Mouse (Mus musculus) midbrain, embryonic 11.5 days (tissue): ENCODE results near the gene Pdik1l. TPM values are rescaled to one million over a fixed set of nuclear protein-coding genes. Genes with fewer than 3 reads are reported as not detected.

Experiments
- ATAC-seq: fragments of 200-750 bp; cut with Nextera tagmentation; 2 replicates; pipeline ENCODE4 v1.8.0; 2017; ENCODE audit warnings: moderate TSS enrichment, moderate library complexity; ENCODE audit not compliant: low FRiP score
- DNase-seq: peaks from one replicate; pipeline ENCODE4 v3.0.0; 2015; ENCODE audit warnings: low spot score; ENCODE audit errors: missing footprints
- H3K27ac ChIP-seq: fragments of 300-500 bp; sonication (generic); 2 replicates; pipeline ENCODE4 v1.5.1; 2014; ENCODE audit warnings: low read depth, low read length
- H3K27me3 ChIP-seq: fragments of 300-500 bp; sonication (generic); 2 replicates; pipeline ENCODE4 v1.6.1; 2014; ENCODE audit warnings: mild to moderate bottlenecking, low read length, moderate library complexity, mixed read lengths; ENCODE audit not compliant: control insufficient read depth, insufficient read depth
- H3K36me3 ChIP-seq: fragments of 300-500 bp; sonication (generic); 2 replicates; pipeline ENCODE4 v1.6.1; 2014; ENCODE audit warnings: mild to moderate bottlenecking, low read length, moderate library complexity, mixed read lengths; ENCODE audit not compliant: control insufficient read depth, insufficient read depth
- H3K4me1 ChIP-seq: fragments of 300-500 bp; sonication (generic); 2 replicates; pipeline ENCODE4 v1.6.1; 2014; ENCODE audit warnings: low read length; ENCODE audit not compliant: control insufficient read depth, insufficient read depth
- H3K4me2 ChIP-seq: fragments of 300-500 bp; sonication (generic); 2 replicates; pipeline ENCODE4 v1.6.1; 2014; ENCODE audit warnings: mild to moderate bottlenecking, moderate library complexity
- H3K4me3 ChIP-seq: fragments of 300-500 bp; sonication (generic); 2 replicates; pipeline ENCODE4 v1.5.1; 2014; ENCODE audit warnings: low read depth, low read length
- H3K9ac ChIP-seq: fragments of 300-500 bp; sonication (generic); 2 replicates; pipeline ENCODE4 v1.6.1; 2014; ENCODE audit warnings: low read length
- H3K9me3 ChIP-seq: fragments of 300-500 bp; sonication (generic); 2 replicates; pipeline ENCODE4 v1.6.1; 2016; ENCODE audit warnings: low read length; ENCODE audit not compliant: control insufficient read depth
- WGBS: fragments of 180-500 bp; shearing (Covaris S2); extraction: QIAGEN DNeasy Blood & Tissue Kit; methylation state at CpG from one replicate; pipeline ENCODE4 v1.1.7; 2014; 5-methylcytosine and 5-hydroxymethylcytosine counted together
- polyA plus RNA-seq: library from polyadenylated mRNA; unstranded; fragments of >200 nt; fragmentation: Nextera tagmentation; extraction: Ambion mirVana; gene quantifications from 2 replicates; pipeline ENCODE4 v1.2.1, GENCODE M21; 2014

Pdik1l gene
- 24.5 and 28.8 TPM in 2 replicates for polyA plus RNA-seq

DNA sequence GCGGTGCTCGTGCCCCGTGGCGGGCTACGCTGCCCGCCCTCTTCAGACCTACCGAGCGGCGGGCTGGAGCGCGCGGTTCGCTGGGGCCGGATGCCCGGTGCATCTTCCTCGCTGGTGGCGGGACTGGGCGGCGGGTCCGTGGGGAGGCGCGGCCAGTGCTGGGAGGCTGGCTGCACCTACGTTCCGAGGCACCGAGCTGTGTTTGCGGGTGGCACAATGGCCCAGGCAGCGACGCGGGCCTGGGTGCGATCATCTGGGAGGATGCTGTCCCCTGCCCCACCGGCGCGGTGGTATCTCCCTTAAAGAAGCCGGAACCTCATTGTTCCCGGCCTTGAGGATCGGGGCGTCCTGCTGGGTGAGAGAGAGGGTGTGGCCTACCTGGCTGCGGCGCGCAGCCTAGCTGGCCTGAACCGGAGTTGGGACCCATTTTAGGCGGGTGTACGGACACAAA lies at the start of gene Pdik1l:
TSS of gene Pdik1l (minus strand) at position 321 of the 451 bp plus-strand sequence.
- H3K4me1 ChIP-seq, result peaks cover 15% of the 10 kb centered on the region
- H3K9ac ChIP-seq, result peak within 1 kb of the TSS; percentile 100
- ATAC-seq (peak; percentile 78), DNase-seq (peak; percentile 98)
- H3K4me3 ChIP-seq, result peak within 1 kb of the TSS; percentile 98
- no peaks in the 10 kb centered on the region for H3K27me3 ChIP-seq
- 1% methylated on average over 42 of the region's 43 CpGs for WGBS
- peak within 1 kb of the TSS; percentile 90 for H3K4me2 ChIP-seq
- H3K9me3 ChIP-seq, result no peaks in the 10 kb centered on the region
- H3K27ac ChIP-seq, result peak within 1 kb of the TSS; percentile 100
- no peaks in the 10 kb centered on the region; the same call in 1 of the 2 replicates for H3K36me3 ChIP-seq

DNA sequence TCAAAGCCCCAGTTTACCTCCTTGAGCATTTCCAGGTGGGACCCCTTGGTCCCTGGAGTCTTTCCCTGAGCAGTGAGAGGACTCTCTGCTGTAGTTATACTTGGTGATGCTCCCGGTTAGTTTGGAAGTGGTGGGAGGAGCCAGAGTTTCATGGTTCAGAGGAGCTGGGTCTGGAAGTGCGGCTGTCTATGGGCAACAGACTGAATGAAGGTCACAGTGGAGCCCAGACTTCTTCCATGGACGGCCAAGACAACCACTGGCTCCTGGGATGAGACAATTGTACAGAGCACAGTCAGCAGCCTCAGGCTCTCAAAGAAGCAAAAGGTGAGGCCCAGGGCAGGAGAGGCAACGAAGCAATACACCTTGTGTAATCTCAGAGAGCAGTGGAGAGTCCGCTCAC lies 42.6 kb upstream of the Pdik1l start:
- WGBS, result 58% methylated on average over 5 of the region's 5 CpGs

DNA sequence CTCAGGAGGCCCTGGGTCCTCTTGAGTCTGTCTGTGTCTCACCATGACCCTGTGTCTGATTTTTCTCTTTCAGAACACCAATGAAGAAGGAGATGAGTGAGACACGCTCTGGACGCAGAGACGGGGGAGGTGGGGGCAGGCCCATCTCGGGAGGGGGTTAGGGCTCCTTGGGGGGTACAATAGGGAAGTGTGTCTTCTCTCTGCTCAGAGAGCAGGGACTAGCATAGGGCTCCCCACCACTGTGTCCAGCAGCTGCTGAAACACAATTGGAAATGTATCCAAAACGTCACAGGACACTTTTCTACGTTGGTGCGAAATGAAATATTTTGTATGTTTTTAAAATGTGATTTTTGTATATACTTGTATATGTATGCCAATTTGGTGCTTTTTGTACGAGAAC lies 41.1 kb upstream of the Pdik1l start:
- Histone ChIP-seq H3K9me3 (no peaks in the 10 kb centered on the region), H3K4me2 (no peak overlapping the region), H3K9ac (no peak overlapping the region), H3K4me1 (no peaks in the 10 kb centered on the region; the same call in 1 of the 2 replicates), H3K27ac (no peak overlapping the region), H3K36me3 (no peaks in the 10 kb centered on the region), H3K4me3 (no peak overlapping the region), H3K27me3 (no peaks in the 10 kb centered on the region)
- ATAC-seq, result no peak
- WGBS, result 90% methylated on average over 8 of the region's 8 CpGs
- no peak for DNase-seq

More for the DNA sequence above, 42.6 kb upstream of the Pdik1l start:
- Histone ChIP-seq H3K4me1 (no peaks in the 10 kb centered on the region; the same call in 1 of the 2 replicates), H3K9me3 (no peaks in the 10 kb centered on the region), H3K4me3 (no peak overlapping the region), H3K36me3 (no peaks in the 10 kb centered on the region), H3K27ac (no peak overlapping the region), H3K9ac (no peak overlapping the region), H3K4me2 (no peak overlapping the region), H3K27me3 (no peaks in the 10 kb centered on the region)
- no peak for ATAC-seq
- DNase-seq, result no peak

DNA sequence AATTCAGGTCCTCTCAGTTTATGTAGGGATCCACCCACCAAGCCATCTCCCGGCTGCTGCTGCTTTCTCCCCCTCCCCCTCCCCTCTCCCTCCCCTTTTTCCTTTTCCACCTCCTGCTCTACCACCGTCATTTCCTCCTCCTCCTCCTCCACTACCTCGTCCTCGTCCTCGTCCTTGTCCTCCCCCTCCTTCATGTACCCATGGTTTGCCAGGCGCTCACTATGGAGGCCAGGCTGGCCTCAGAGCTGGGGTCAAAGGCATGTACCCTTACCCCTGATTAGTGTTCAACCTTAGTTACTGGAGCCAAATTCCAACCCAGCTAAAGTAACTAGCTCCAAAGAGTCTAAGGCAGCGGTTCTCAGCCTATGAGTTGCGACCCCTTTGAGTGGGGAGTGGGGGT lies 40.5 kb upstream of the Pdik1l start:
- no peak overlapping the region for H3K9ac ChIP-seq
- no peak for DNase-seq
- H3K9me3 ChIP-seq, result no peaks in the 10 kb centered on the region
- no peaks in the 10 kb centered on the region; the same call in 1 of the 2 replicates for H3K4me1 ChIP-seq
- H3K36me3 ChIP-seq, result no peaks in the 10 kb centered on the region
- H3K4me2 ChIP-seq, result no peak overlapping the region
- no peak overlapping the region for H3K27ac ChIP-seq
- no peaks in the 10 kb centered on the region for H3K27me3 ChIP-seq
- 67% methylated on average over 8 of the region's 8 CpGs for WGBS
- no peak for ATAC-seq
- no peak overlapping the region for H3K4me3 ChIP-seq

DNA sequence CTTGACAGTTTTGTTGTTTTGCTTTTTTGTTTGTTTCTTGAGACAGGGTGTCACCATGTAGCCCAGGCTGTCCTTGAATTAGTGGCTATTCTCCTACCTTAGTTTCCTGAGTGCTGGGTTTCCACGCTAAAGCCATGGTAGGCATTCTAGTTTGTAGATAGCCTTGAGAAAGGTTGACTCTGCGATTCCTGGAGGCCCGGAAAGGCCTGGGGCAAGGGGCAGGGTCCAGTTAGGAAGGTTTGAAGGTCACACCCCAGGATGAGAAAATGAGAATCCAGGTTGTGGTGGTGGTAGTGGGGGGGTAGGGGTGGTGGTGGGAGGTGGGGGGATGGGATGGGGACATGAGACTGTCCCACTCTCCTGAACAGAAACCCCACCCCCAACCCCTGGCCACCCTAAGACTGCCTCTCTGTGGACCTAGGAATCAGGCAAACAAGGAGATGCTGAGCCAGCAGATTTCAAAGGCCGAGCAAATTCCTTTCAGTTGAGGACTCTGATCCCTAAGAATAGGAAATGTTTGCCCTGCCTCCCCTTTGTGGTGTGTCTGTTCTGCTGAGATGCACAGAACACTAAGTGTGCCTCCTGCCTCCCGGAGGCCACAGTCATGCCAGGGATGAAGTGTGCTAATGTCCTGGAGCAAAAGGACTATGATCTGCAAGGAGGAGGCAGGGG lies 39.3 kb upstream of the Pdik1l start:
- no peak for ATAC-seq
- Histone ChIP-seq H3K4me3 (no peak overlapping the region), H3K36me3 (no peaks in the 10 kb centered on the region), H3K27me3 (no peaks in the 10 kb centered on the region), H3K9me3 (no peaks in the 10 kb centered on the region), H3K4me2 (no peak overlapping the region), H3K4me1 (no peaks in the 10 kb centered on the region; the same call in 1 of the 2 replicates), H3K27ac (no peak overlapping the region), H3K9ac (no peak overlapping the region)
- DNase-seq, result no peak
- WGBS, result 67% methylated on average over 5 of the region's 5 CpGs

DNA sequence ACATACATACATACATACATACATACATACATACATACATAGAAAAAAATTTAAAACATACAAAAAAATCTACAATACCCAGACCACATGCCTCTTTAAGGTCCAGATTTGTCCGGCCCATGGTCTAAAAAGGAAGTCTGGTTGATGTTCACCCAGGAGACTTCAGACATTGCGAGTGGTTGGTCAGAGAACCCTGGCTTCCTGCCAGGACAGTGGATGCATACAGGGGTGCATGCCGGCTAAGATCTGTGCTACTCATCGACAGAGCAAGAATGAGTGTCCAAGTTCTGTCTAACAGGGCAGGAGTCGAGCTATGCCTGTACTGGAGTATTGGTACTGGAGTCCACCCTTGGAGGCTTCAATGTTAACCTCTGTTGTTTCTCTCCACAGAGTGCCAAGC lies 37.0 kb upstream of the Pdik1l start:
- Histone ChIP-seq H3K27me3 (no peaks in the 10 kb centered on the region), H3K4me2 (no peak overlapping the region), H3K4me1 (no peaks in the 10 kb centered on the region; the same call in 1 of the 2 replicates), H3K9ac (no peak overlapping the region), H3K9me3 (no peaks in the 10 kb centered on the region), H3K27ac (no peak overlapping the region), H3K36me3 (no peaks in the 10 kb centered on the region), H3K4me3 (no peak overlapping the region)
- DNase-seq (no peak), ATAC-seq (no peak)
- WGBS, result 86% methylated on average over 5 of the region's 5 CpGs

DNA sequence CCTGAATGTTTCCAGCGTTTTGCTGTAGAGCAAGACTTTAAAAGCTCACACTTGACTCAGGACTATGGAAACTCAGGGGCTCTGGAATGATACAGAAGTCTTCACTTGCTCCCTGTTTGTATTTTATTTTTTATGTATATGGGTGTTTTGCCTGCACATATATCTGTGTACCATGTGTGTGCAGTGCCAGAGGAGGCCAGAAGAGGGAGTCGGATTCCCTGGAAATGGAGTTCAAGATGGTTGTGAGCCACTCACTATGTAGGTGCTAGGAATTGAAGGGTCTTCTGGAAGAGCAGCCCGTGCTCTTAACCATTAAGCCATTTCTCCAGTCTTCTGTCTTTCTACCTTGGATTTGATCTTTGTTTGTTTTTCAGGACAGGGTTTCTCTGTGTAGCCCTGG lies 33.8 kb upstream of the Pdik1l start:
- no peaks in the 10 kb centered on the region for H3K9me3 ChIP-seq
- 63% methylated on average over 3 of the region's 3 CpGs for WGBS
- DNase-seq, result no peak
- H3K4me3 ChIP-seq, result no peak overlapping the region
- H3K4me1 ChIP-seq, result no peaks in the 10 kb centered on the region
- no peaks in the 10 kb centered on the region for H3K27me3 ChIP-seq
- no peak overlapping the region for H3K27ac ChIP-seq
- ATAC-seq, result no peak
- no peak overlapping the region for H3K4me2 ChIP-seq
- no peak overlapping the region for H3K9ac ChIP-seq
- no peaks in the 10 kb centered on the region for H3K36me3 ChIP-seq

DNA sequence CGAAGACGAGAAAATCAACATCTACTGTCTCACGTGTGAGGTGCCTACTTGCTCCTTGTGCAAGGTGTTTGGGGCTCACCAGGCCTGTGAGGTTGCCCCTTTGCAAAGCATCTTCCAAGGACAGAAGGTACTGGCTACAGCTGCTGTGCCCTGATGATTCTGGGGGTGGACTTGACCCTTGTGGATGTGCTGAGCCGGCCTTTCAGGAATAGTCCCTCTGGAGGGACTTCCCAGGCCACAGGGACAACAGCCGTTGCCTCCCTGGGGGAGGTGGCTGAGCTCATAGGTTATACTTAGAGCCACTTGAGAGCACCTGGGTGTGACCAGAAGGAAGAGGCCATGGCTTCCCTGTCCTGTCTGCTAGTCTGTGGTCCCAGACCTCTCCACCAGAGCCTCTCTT lies 32.0 kb upstream of the Pdik1l start:
- 75% methylated on average over 5 of the region's 5 CpGs for WGBS
- DNase-seq, result no peak
- no peak for ATAC-seq

DNA sequence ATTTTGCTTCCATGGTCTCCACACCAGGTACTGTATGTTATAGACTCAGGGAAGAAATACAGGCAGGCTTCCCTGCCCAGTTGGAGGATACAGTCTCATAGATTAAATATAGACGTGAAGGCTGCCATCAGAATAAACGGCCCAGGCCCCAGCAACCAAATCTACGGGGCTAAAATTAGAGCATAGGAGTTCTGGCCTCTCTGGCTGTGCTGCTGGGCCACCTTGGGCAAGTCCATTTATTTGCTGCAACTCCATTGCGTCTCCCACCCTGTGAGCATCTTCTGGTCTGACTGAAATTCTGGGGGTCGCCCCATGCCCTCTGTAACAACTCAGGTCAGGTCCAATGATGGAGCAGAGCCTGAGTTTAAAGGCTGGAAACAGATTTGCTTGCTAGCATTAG lies 31.4 kb upstream of the Pdik1l start:
- H3K9ac ChIP-seq, result no peak overlapping the region
- H3K9me3 ChIP-seq, result no peaks in the 10 kb centered on the region
- H3K27ac ChIP-seq, result no peak overlapping the region
- H3K27me3 ChIP-seq, result no peaks in the 10 kb centered on the region
- no peak overlapping the region for H3K4me3 ChIP-seq
- ATAC-seq (no peak), DNase-seq (no peak)
- no peak overlapping the region for H3K4me2 ChIP-seq
- WGBS, result 85% methylated on average over 5 of the region's 5 CpGs
- H3K4me1 ChIP-seq, result no peaks in the 10 kb centered on the region
- no peaks in the 10 kb centered on the region for H3K36me3 ChIP-seq

More for the DNA sequence above, 32.0 kb upstream of the Pdik1l start:
- Histone ChIP-seq H3K27me3 (no peaks in the 10 kb centered on the region), H3K9me3 (no peaks in the 10 kb centered on the region), H3K4me3 (no peak overlapping the region), H3K9ac (no peak overlapping the region), H3K36me3 (no peaks in the 10 kb centered on the region), H3K27ac (no peak overlapping the region), H3K4me2 (no peak overlapping the region), H3K4me1 (no peaks in the 10 kb centered on the region)
